Mouse (Mus musculus): ENCODE data around the gene Myocos.
"Not testable (repeated sequence)": the region's sequence is repeated elsewhere in the genome, so short reads cannot be mapped to it uniquely, and the experiment has no call there.

The Myocos gene

GRCm38 (mm10) chr1:162658119-162658518, at the start of gene Myocos:
Gene Myocos, minus strand, starts transcription at chr1:162658219.
- no peak for DNase-seq (ENCODE audit: low read depth)

- no peak for DNase-seq (ENCODE audit: low read depth)
Measured at GRCm38 (mm10) chr1:162700389-162701066, 42.5 kb upstream of the Myocos start.

- no peak for DNase-seq (ENCODE audit: low read depth)
Measured at GRCm38 (mm10) chr1:162697866-162698265, 39.8 kb upstream of the Myocos start.

- no peak for DNase-seq (ENCODE audit: low read depth)
Measured at GRCm38 (mm10) chr1:162693721-162694120, 35.7 kb upstream of the Myocos start.

- peak; percentile 11 for DNase-seq (ENCODE audit: low read depth)
Measured at GRCm38 (mm10) chr1:162665486-162666174, 7.6 kb upstream of the Myocos start.

- peak; percentile 67 for DNase-seq (ENCODE audit: low read depth)
Measured at GRCm38 (mm10) chr1:162664826-162665475, 6.9 kb upstream of the Myocos start.

GRCm38 (mm10) chr1:162660276-162660860, 2.3 kb upstream of the Myocos start:
- DNase-seq (ENCODE audit: low read depth): no peak

GRCm38 (mm10) chr1:162648416-162648815, 9.6 kb downstream of the Myocos start:
- no peak for DNase-seq (ENCODE audit: low read depth)

- peak; percentile 24 for DNase-seq (ENCODE audit: low read depth)
Measured at GRCm38 (mm10) chr1:162646083-162646686, 11.8 kb downstream of the Myocos start.

- DNase-seq (ENCODE audit: low read depth): no peak
Measured at GRCm38 (mm10) chr1:162643752-162644151, 14.3 kb downstream of the Myocos start.

- no peak for DNase-seq (ENCODE audit: low read depth)
Measured at GRCm38 (mm10) chr1:162642591-162642990, 15.4 kb downstream of the Myocos start.

- DNase-seq (ENCODE audit: low read depth): no peak
Measured at GRCm38 (mm10) chr1:162639861-162640260, 18.2 kb downstream of the Myocos start.

- no peak for DNase-seq (ENCODE audit: low read depth)
Measured at GRCm38 (mm10) chr1:162639051-162639750, 18.8 kb downstream of the Myocos start, which contains the start of gene Myoc. Gene Myoc, plus strand, starts transcription at chr1:162639155.

- no peak for DNase-seq (ENCODE audit: low read depth)
Measured at GRCm38 (mm10) chr1:162638535-162638934, 19.5 kb downstream of the Myocos start.

- DNase-seq (ENCODE audit: low read depth): no peak
Measured at GRCm38 (mm10) chr1:162636516-162636915, 21.5 kb downstream of the Myocos start.

- not testable (repeated sequence) for DNase-seq (ENCODE audit: low read depth)
Measured at GRCm38 (mm10) chr1:162635291-162635931, 22.6 kb downstream of the Myocos start.

GRCm38 (mm10) chr1:162628326-162628725, 29.7 kb downstream of the Myocos start:
- DNase-seq (ENCODE audit: low read depth): not testable (repeated sequence)

- not testable (repeated sequence) for DNase-seq (ENCODE audit: low read depth)
Measured at GRCm38 (mm10) chr1:162627821-162628220, 30.2 kb downstream of the Myocos start.

GRCm38 (mm10) chr1:162625229-162625628, 32.8 kb downstream of the Myocos start:
- DNase-seq (ENCODE audit: low read depth): no peak

- no peak for DNase-seq (ENCODE audit: low read depth)
Measured at GRCm38 (mm10) chr1:162623895-162624294, 34.1 kb downstream of the Myocos start.

GRCm38 (mm10) chr1:162620487-162620886, 37.5 kb downstream of the Myocos start:
- DNase-seq (ENCODE audit: low read depth): peak; percentile 16
